Mouse (Mus musculus) thymus, adult 2 months (tissue): ENCODE measurements around the gene Hook2. TPM values are rescaled to one million over a fixed set of nuclear protein-coding genes. Genes with fewer than 3 reads are reported as not detected.

ENCODE experiments used
- DNase-seq: peaks from one replicate; pipeline ENCODE4 v3.0.0; 2021
- H3K27ac ChIP-seq: fragments of 200-500 bp; 2 replicates; pipeline ENCODE4 v1.5.1; 2012; ENCODE audit warnings: low read length, control low read depth; ENCODE audit not compliant: control insufficient read depth, insufficient read depth
- H3K27me3 ChIP-seq: fragments of 200-500 bp; 2 replicates; pipeline ENCODE4 v1.6.1; 2012; ENCODE audit warnings: mild to moderate bottlenecking, low read length, moderate library complexity, mixed read lengths; ENCODE audit not compliant: control insufficient read depth, insufficient read depth
- H3K36me3 ChIP-seq: fragments of 200-500 bp; 2 replicates; pipeline ENCODE4 v1.6.1; 2012; ENCODE audit warnings: mild to moderate bottlenecking, low read length, moderate library complexity; ENCODE audit not compliant: control insufficient read depth, insufficient read depth
- H3K4me1 ChIP-seq: fragments of 200-500 bp; replicated peaks from 2 replicates; pipeline ENCODE4 v1.6.1; 2012; ENCODE audit warnings: low read length; ENCODE audit not compliant: control insufficient read depth, insufficient read depth
- H3K4me3 ChIP-seq: fragments of 200-500 bp; 2 replicates; pipeline ENCODE4 v1.5.1; 2012; ENCODE audit warnings: mild to moderate bottlenecking, low read length, control low read depth, moderate library complexity; ENCODE audit not compliant: control insufficient read depth, insufficient read depth
- CTCF ChIP-seq: fragments of 200-500 bp; IDR thresholded peaks from 2 replicates; pipeline ENCODE4 v1.5.1; 2012; ENCODE audit warnings: mild to moderate bottlenecking, control low read depth, low read length, moderate library complexity, borderline replicate concordance; ENCODE audit not compliant: control insufficient read depth, poor library complexity, insufficient read depth; ENCODE audit errors: extremely low read depth
- POLR2A ChIP-seq: fragments of 200-500 bp; IDR thresholded peaks from 2 replicates; pipeline ENCODE4 v1.6.1; 2012; ENCODE audit warnings: mild to moderate bottlenecking, low read length, control low read depth, moderate library complexity; ENCODE audit not compliant: control insufficient read depth, poor library complexity, insufficient read depth; ENCODE audit errors: extremely low read depth
- WGBS: fragments of 180-500 bp; shearing (Covaris S2); methylation state at CpG from one replicate; pipeline ENCODE4 v1.1.7; 2018; 5-methylcytosine and 5-hydroxymethylcytosine counted together
- polyA plus RNA-seq: library from polyadenylated mRNA; depleted of rRNA; stranded (reverse); fragments of >200 nt; gene quantifications from 2 replicates; pipeline ENCODE4 v1.2.3, GENCODE M21; 2012; rRNA removed

The Hook2 gene
- polyA plus RNA-seq, 1 experiment, result 7.4 TPM

- TF ChIP-seq POLR2A, result no peak
- TF ChIP-seq CTCF, result no peak
- H3K4me1 ChIP-seq, result peaks cover 8% of the 10 kb centered on the region
- DNase-seq, result no peak
- peak overlapping the region; percentile 60 for H3K4me3 ChIP-seq
- H3K27ac ChIP-seq, result peak overlapping the region; percentile 80; the same call in 1 of the 2 replicates
- H3K36me3 ChIP-seq, result peaks cover 10% of the 10 kb centered on the region
- WGBS, result under 1% methylated on average over 14 of the region's 14 CpGs
- H3K27me3 ChIP-seq, result no peaks in the 10 kb centered on the region
Measured at GRCm38 (mm10) chr8:85037366-85037680, 46.9 kb downstream of the Hook2 start.

- TF ChIP-seq POLR2A, result peak; percentile 39; the same call in 1 of the 2 replicates
- TF ChIP-seq CTCF, result no peak
- 1% methylated on average over 57 of the region's 57 CpGs for WGBS
- Histone ChIP-seq H3K27ac (peak overlapping the region; percentile 26), H3K4me3 (peak overlapping the region; percentile 60), H3K36me3 (peaks cover 9% of the 10 kb centered on the region; the same call in 1 of the 2 replicates), H3K27me3 (no peaks in the 10 kb centered on the region), H3K4me1 (peaks cover 8% of the 10 kb centered on the region)
- DNase-seq, result peak; percentile 77
Measured at GRCm38 (mm10) chr8:85037681-85038531, 47.5 kb downstream of the Hook2 start.

- Histone ChIP-seq H3K36me3 (peaks cover 59% of the 10 kb centered on the region), H3K27me3 (no peaks in the 10 kb centered on the region), H3K4me3 (no peak overlapping the region), H3K4me1 (no peaks in the 10 kb centered on the region), H3K27ac (no peak overlapping the region)
- no peak for DNase-seq
- TF ChIP-seq POLR2A (no peak), CTCF (no peak)
- WGBS, result 89% methylated on average over 6 of the region's 6 CpGs
Measured at GRCm38 (mm10) chr8:85043619-85044018, 53.2 kb downstream of the Hook2 start.

Other genes with a start within 250 kb of the Hook2 start
- gene Nfix, start 190.3 kb upstream of the Hook2 start, polyA plus RNA-seq, result 17.7 and 18.2 TPM in 2 replicates
- gene Dand5, start 167.8 kb upstream of the Hook2 start, polyA plus RNA-seq, result 2.2 TPM in 2 replicates
- gene Gadd45gip1, start 159.1 kb upstream of the Hook2 start, polyA plus RNA-seq, result 52.9 and 60.6 TPM in 2 replicates
- gene Rad23a, start 149.9 kb upstream of the Hook2 start, polyA plus RNA-seq, result 109 and 117 TPM in 2 replicates
- gene Calr, start 143.7 kb upstream of the Hook2 start, polyA plus RNA-seq, result 182 and 186 TPM in 2 replicates
- 93.5 and 103 TPM in 2 replicates for gene Farsa, start 133.6 kb upstream of the Hook2 start, polyA plus RNA-seq
- gene Syce2, start 118.5 kb upstream of the Hook2 start, polyA plus RNA-seq, result 9.4 and 11.6 TPM in 2 replicates
- 78.7 and 85.2 TPM in 2 replicates for gene Gcdh, start 96.7 kb upstream of the Hook2 start, polyA plus RNA-seq
- gene Klf1, start 88.7 kb upstream of the Hook2 start, polyA plus RNA-seq, result 0.13 and 0.23 TPM in 2 replicates
- gene Dnase2a, start 82.0 kb upstream of the Hook2 start, polyA plus RNA-seq, result 16.4 and 23.8 TPM in 2 replicates
- 0.35 and 0.36 TPM in 2 replicates for gene Mast1, start 53.2 kb upstream of the Hook2 start, polyA plus RNA-seq
- gene Rtbdn, start 43.6 kb upstream of the Hook2 start, polyA plus RNA-seq, result 0.13 and 0.17 TPM in 2 replicates
- 4.3 TPM in 1 of 2 replicates, not detected in the other for gene Gm49661, start 21.2 kb upstream of the Hook2 start, polyA plus RNA-seq
- 162 and 183 TPM in 2 replicates for gene Prdx2, start 21.0 kb upstream of the Hook2 start, polyA plus RNA-seq
- 69.4 and 76.1 TPM in 2 replicates for gene Rnaseh2a, start 20.8 kb upstream of the Hook2 start, polyA plus RNA-seq
- 125 and 128 TPM in 2 replicates for gene Junb, start 11.9 kb upstream of the Hook2 start, polyA plus RNA-seq
- 0.66 and 0.67 TPM in 2 replicates for gene Best2, start 23.9 kb downstream of the Hook2 start, polyA plus RNA-seq
- gene Asna1, start 34.7 kb downstream of the Hook2 start, polyA plus RNA-seq, result 139 and 152 TPM in 2 replicates
- 172 and 173 TPM in 2 replicates for gene Trir, start 36.2 kb downstream of the Hook2 start, polyA plus RNA-seq
- 138 and 144 TPM in 2 replicates for gene Tnpo2, start 46.3 kb downstream of the Hook2 start, polyA plus RNA-seq
- gene Fbxw9, start 69.5 kb downstream of the Hook2 start, polyA plus RNA-seq, result 25.0 and 29.3 TPM in 2 replicates
- gene Gm5741, start 77.4 kb downstream of the Hook2 start, polyA plus RNA-seq, result 1.4 TPM in 1 of 2 replicates, not detected in the other
- 105 TPM in 2 replicates for gene Dhps, start 81.2 kb downstream of the Hook2 start, polyA plus RNA-seq
- gene Wdr83os, start 90.1 kb downstream of the Hook2 start, polyA plus RNA-seq, result 123 and 141 TPM in 2 replicates
- gene Wdr83, start 90.7 kb downstream of the Hook2 start, polyA plus RNA-seq, result 51.9 and 56.3 TPM in 2 replicates
- gene Man2b1, start 92.7 kb downstream of the Hook2 start, polyA plus RNA-seq, result 191 and 210 TPM in 2 replicates
- 0.12 and 0.22 TPM in 2 replicates for gene Zfp791, start 132.5 kb downstream of the Hook2 start, polyA plus RNA-seq
- gene Cks1brt, start 161.3 kb downstream of the Hook2 start, polyA plus RNA-seq, result not detected in 2 replicates
- not detected in 2 replicates for gene Olfr371, start 235.4 kb downstream of the Hook2 start, polyA plus RNA-seq